Mouse (Mus musculus): ENCODE data around the gene Ddx49.

GRCm38 (mm10) chr8:70254628-70255027 lies 47.7 kb downstream of the Ddx49 start:
- TF ChIP-seq ZNF384 (IDR thresholded peaks at IDR 0.05; ENCODE audit: low read depth, low read length) (no peak), MAFK (IDR thresholded peaks at IDR 0.05; ENCODE audit: insufficient read depth, low read depth, low read length) (no peak), HCFC1 (IDR thresholded peaks at IDR 0.05; ENCODE audit: borderline replicate concordance, insufficient read depth, low read length) (no peak)
